Mouse (Mus musculus): Measurements from ENCODE around the gene Psme4. TPM values are rescaled to one million over a fixed set of nuclear protein-coding genes. Genes with fewer than 3 reads are reported as not detected.

Psme4 gene
- polyA plus RNA-seq, 1 experiment: 244 TPM

DNA sequence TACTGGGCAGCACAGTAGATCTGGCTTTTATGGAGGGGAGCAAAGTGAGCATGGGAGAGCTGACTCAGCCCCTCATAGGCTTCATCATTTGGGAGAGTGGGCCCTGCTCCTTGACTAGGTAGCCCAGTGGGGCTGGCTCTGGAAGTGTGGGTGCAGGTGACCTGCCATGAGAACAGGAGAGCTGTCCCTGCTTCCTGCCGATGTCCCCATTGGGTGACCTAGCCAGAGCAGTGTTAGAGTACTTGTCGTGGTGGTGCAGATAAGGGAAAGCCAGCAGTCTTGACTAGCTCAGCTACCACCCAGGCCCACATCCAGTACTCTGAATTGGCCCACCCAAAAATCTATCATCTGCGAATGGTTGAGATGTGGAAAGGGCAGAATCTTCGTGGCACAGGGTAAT, 6.0 kb downstream of the Psme4 start:
- TF ChIP-seq EP300 (IDR thresholded peaks at IDR 0.05; ENCODE audit: insufficient read depth, low read depth, low read length) (no peak), CTCF (IDR thresholded peaks at IDR 0.05; ENCODE audit: low read depth, low read length) (no peak), POLR2A (IDR thresholded peaks at IDR 0.05; ENCODE audit: insufficient read depth, low read length) (no peak)
- no peak overlapping the region for H3K4me3 ChIP-seq (ENCODE audit: low read depth, low read length)
- H3K27me3 ChIP-seq (ENCODE audit: control insufficient read depth, insufficient read depth, low read length, poor library complexity, severe bottlenecking): no peaks in the 10 kb centered on the region

DNA sequence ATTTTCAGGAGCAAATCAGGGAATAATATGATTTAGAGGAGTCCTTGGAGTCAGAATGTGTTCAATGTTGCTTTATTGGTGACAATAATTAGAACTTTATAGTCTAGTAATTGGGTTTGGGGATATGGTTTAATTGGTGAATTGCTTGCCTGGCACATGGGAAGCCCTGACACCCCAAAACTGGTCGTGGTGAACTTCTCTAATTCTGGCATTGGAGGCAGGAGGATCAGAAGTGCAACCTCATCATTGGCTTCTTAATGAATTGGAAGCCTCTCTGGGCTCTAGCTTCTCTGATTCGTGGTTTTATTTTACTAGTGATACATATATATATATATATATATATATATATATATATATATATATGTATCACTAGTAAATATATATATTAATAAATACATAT, 9.4 kb downstream of the Psme4 start:
- Histone ChIP-seq H3K36me3 (ENCODE audit: control insufficient read depth, insufficient read depth, low read length, poor library complexity, severe bottlenecking) (no peaks in the 10 kb centered on the region), H3K9ac (ENCODE audit: low read depth, poor library complexity, severe bottlenecking) (no peak overlapping the region), H3K27me3 (ENCODE audit: control insufficient read depth, insufficient read depth, low read length, poor library complexity, severe bottlenecking) (no peaks in the 10 kb centered on the region), H3K27ac (ENCODE audit: insufficient read depth, low read length) (no peak overlapping the region), H3K4me3 (ENCODE audit: low read depth, low read length) (no peak overlapping the region), H3K4me1 (ENCODE audit: control insufficient read depth, insufficient read depth, low read length) (no peaks in the 10 kb centered on the region), H3K9me3 (replicated peaks; ENCODE audit: control insufficient read depth, insufficient read depth, low read length, poor library complexity, severe bottlenecking) (no peaks in the 10 kb centered on the region)
- TF ChIP-seq CTCF (IDR thresholded peaks at IDR 0.05; ENCODE audit: low read depth, low read length): no peak
- TF ChIP-seq POLR2A (IDR thresholded peaks at IDR 0.05; ENCODE audit: insufficient read depth, low read length): no peak
- TF ChIP-seq EP300 (IDR thresholded peaks at IDR 0.05; ENCODE audit: insufficient read depth, low read depth, low read length): no peak

More for the DNA sequence above, 6.0 kb downstream of the Psme4 start:
- Histone ChIP-seq H3K9me3 (replicated peaks; ENCODE audit: control insufficient read depth, insufficient read depth, low read length, poor library complexity, severe bottlenecking) (no peaks in the 10 kb centered on the region), H3K27ac (ENCODE audit: insufficient read depth, low read length) (no peak overlapping the region), H3K9ac (ENCODE audit: low read depth, poor library complexity, severe bottlenecking) (no peak overlapping the region), H3K36me3 (ENCODE audit: control insufficient read depth, insufficient read depth, low read length, poor library complexity, severe bottlenecking) (no peaks in the 10 kb centered on the region), H3K4me1 (ENCODE audit: control insufficient read depth, insufficient read depth, low read length) (peaks cover 4% of the 10 kb centered on the region)

DNA sequence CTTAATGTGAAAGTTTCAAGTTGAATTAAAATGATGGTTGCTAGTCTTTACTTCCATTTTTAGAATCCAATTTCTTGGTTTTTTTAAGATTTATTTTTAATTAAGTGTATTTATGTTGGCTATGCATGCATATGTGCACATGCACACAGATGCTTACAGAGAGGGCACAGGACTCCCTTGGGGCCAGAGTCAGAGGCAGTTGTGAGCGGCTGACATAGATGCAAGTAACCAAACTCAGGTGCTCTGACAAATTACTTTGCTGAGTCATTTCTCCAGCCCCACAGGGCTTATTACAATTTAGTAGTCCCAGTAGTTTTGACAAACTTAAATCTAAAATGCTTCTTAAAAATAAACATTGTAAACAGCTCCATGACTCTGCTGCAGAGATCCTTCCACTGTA, 10.1 kb downstream of the Psme4 start:
- Histone ChIP-seq H3K4me3 (ENCODE audit: low read depth, low read length) (no peak overlapping the region), H3K9me3 (replicated peaks; ENCODE audit: control insufficient read depth, insufficient read depth, low read length, poor library complexity, severe bottlenecking) (no peaks in the 10 kb centered on the region), H3K36me3 (ENCODE audit: control insufficient read depth, insufficient read depth, low read length, poor library complexity, severe bottlenecking) (no peaks in the 10 kb centered on the region), H3K9ac (ENCODE audit: low read depth, poor library complexity, severe bottlenecking) (no peak overlapping the region), H3K4me1 (ENCODE audit: control insufficient read depth, insufficient read depth, low read length) (no peaks in the 10 kb centered on the region), H3K27ac (ENCODE audit: insufficient read depth, low read length) (no peak overlapping the region), H3K27me3 (ENCODE audit: control insufficient read depth, insufficient read depth, low read length, poor library complexity, severe bottlenecking) (no peaks in the 10 kb centered on the region)
- TF ChIP-seq EP300 (IDR thresholded peaks at IDR 0.05; ENCODE audit: insufficient read depth, low read depth, low read length): no peak
- TF ChIP-seq POLR2A (IDR thresholded peaks at IDR 0.05; ENCODE audit: insufficient read depth, low read length): no peak
- TF ChIP-seq CTCF (IDR thresholded peaks at IDR 0.05; ENCODE audit: low read depth, low read length): no peak

DNA sequence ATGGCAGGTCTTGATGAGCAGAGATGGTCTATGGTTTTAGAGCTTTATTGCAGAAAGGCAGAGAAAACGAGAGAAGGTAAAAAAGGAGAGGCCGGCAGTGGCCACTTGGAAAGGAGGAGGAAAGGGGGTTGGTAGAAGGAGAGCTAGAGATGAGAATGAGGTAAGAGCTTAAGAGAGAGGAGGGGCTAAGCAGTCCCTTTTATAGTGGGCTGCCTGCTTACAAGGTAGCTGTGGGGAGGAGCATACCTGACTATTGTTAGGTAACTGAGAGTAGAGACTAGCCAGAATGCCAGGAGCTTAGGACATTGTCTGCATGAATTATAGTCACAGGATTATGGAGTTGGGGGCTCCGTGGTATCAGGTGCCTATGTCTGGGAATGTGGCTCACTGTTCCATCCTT, 14.0 kb downstream of the Psme4 start:
- peak overlapping the region; percentile 68 for H3K27ac ChIP-seq (ENCODE audit: insufficient read depth, low read length)
- H3K4me3 ChIP-seq (ENCODE audit: low read depth, low read length): peak overlapping the region; percentile 33
- TF ChIP-seq CTCF (IDR thresholded peaks at IDR 0.05; ENCODE audit: low read depth, low read length): no peak
- TF ChIP-seq POLR2A (IDR thresholded peaks at IDR 0.05; ENCODE audit: insufficient read depth, low read length): no peak
- no peak for TF ChIP-seq EP300 (IDR thresholded peaks at IDR 0.05; ENCODE audit: insufficient read depth, low read depth, low read length)
- no peaks in the 10 kb centered on the region for H3K4me1 ChIP-seq (ENCODE audit: control insufficient read depth, insufficient read depth, low read length)
- peak overlapping the region; percentile 17; the same call in 1 of the 2 replicates for H3K9ac ChIP-seq (ENCODE audit: low read depth, poor library complexity, severe bottlenecking)
- H3K9me3 ChIP-seq (replicated peaks; ENCODE audit: control insufficient read depth, insufficient read depth, low read length, poor library complexity, severe bottlenecking): no peaks in the 10 kb centered on the region
- H3K27me3 ChIP-seq (ENCODE audit: control insufficient read depth, insufficient read depth, low read length, poor library complexity, severe bottlenecking): no peaks in the 10 kb centered on the region
- no peaks in the 10 kb centered on the region for H3K36me3 ChIP-seq (ENCODE audit: control insufficient read depth, insufficient read depth, low read length, poor library complexity, severe bottlenecking)

DNA sequence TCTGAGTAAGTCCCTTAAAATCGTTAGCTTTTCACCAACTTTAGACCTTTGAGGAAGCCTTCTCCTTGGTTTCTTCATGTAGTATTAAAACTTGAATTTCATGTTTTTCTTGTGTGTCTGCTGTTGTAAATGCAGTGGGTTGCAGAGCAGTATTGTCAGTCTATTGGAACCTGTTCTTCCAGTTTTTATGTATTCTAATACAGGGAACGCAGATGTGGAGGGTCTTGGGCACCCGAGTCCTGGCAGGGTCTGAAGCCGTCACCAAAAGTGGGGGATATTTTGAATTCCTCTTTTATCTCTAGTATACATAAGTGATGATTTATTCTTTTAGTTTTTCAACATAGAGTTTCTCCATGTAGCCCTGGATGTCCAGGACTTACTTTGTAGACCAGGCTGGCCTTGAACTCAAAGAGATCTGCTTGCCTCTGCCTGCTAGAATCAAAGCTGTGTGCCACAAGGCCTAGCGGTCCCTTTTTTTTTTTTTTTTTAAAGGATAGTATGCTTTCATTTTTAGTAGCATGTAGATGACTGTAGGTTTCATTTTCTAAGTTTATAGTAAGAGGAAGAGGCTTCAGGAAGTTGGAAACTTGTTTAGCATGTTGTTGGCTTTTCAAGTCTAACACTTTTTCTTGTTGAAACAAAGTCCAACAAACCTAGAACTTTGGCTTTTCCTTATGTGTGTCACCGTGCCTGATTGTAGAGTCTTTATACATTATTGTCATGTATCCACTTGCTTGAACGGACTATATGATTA, 14.9 kb downstream of the Psme4 start:
- Histone ChIP-seq H3K4me3 (ENCODE audit: low read depth, low read length) (no peak overlapping the region), H3K9ac (ENCODE audit: low read depth, poor library complexity, severe bottlenecking) (no peak overlapping the region), H3K27me3 (ENCODE audit: control insufficient read depth, insufficient read depth, low read length, poor library complexity, severe bottlenecking) (no peaks in the 10 kb centered on the region), H3K36me3 (ENCODE audit: control insufficient read depth, insufficient read depth, low read length, poor library complexity, severe bottlenecking) (peaks cover under 1% of the 10 kb centered on the region; the same call in 1 of the 2 replicates), H3K4me1 (ENCODE audit: control insufficient read depth, insufficient read depth, low read length) (no peaks in the 10 kb centered on the region), H3K27ac (ENCODE audit: insufficient read depth, low read length) (no peak overlapping the region), H3K9me3 (replicated peaks; ENCODE audit: control insufficient read depth, insufficient read depth, low read length, poor library complexity, severe bottlenecking) (no peaks in the 10 kb centered on the region)
- TF ChIP-seq EP300 (IDR thresholded peaks at IDR 0.05; ENCODE audit: insufficient read depth, low read depth, low read length) (no peak), POLR2A (IDR thresholded peaks at IDR 0.05; ENCODE audit: insufficient read depth, low read length) (no peak), CTCF (IDR thresholded peaks at IDR 0.05; ENCODE audit: low read depth, low read length) (no peak)

DNA sequence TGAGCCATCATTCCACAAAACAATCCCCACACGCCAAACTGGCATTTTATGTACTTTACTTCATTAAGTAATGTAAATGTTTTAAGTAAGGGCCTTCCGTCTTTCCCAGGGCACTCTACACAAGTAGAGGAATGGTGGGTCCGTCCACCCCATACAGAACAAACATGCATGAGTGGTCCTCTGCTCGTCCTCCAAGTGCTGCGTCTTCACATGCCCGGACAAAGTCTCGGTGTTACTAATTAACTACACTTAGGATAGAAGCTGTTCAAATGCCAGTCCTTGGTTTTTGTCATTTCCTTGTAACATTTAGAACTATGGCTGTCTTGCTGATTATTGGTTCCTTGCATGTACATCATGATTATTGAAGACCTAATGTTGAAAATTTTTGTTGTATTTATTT, 21.2 kb downstream of the Psme4 start:
- no peak for TF ChIP-seq CTCF (IDR thresholded peaks at IDR 0.05; ENCODE audit: low read depth, low read length)
- no peak for TF ChIP-seq EP300 (IDR thresholded peaks at IDR 0.05; ENCODE audit: insufficient read depth, low read depth, low read length)
- TF ChIP-seq POLR2A (IDR thresholded peaks at IDR 0.05; ENCODE audit: insufficient read depth, low read length): no peak

More for the DNA sequence above, 21.2 kb downstream of the Psme4 start:
- Histone ChIP-seq H3K4me1 (ENCODE audit: control insufficient read depth, insufficient read depth, low read length) (peaks cover 2% of the 10 kb centered on the region), H3K36me3 (ENCODE audit: control insufficient read depth, insufficient read depth, low read length, poor library complexity, severe bottlenecking) (peaks cover 12% of the 10 kb centered on the region), H3K4me3 (ENCODE audit: low read depth, low read length) (no peak overlapping the region), H3K9me3 (replicated peaks; ENCODE audit: control insufficient read depth, insufficient read depth, low read length, poor library complexity, severe bottlenecking) (no peaks in the 10 kb centered on the region), H3K27ac (ENCODE audit: insufficient read depth, low read length) (peak overlapping the region; percentile 55), H3K9ac (ENCODE audit: low read depth, poor library complexity, severe bottlenecking) (no peak overlapping the region), H3K27me3 (ENCODE audit: control insufficient read depth, insufficient read depth, low read length, poor library complexity, severe bottlenecking) (no peaks in the 10 kb centered on the region)

Data from ES-Bruce4 (cell line).